Mouse (Mus musculus) T-cell, adult 2 months (primary cell): ENCODE data around the gene Bsg.

Experiments
- DNase-seq: peaks from one replicate; pipeline ENCODE4 v3.0.0; 2022; ENCODE audit warnings: low spot score

Bsg gene

DNA sequence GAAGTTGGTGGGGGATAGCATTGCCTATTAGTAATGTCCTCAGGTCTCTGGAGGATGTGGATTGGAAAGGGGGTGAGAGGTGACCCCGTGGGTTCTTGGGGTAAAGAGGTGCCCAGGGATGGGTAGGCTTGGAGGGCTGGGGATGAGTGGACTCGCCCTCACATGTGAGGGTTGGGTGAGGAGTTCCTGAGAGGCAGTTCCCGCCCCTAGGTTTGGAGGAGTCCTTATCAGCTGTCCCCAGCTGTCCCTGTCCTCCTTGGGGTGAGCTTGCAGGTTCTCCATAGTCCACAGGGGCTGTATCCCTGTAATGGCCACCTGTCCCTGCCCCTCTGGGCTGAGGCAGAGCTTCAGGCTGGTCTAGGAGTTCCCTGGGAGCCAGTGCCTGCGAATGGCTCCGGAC, 1.7 kb downstream of the Bsg start:
- no peak for DNase-seq

DNA sequence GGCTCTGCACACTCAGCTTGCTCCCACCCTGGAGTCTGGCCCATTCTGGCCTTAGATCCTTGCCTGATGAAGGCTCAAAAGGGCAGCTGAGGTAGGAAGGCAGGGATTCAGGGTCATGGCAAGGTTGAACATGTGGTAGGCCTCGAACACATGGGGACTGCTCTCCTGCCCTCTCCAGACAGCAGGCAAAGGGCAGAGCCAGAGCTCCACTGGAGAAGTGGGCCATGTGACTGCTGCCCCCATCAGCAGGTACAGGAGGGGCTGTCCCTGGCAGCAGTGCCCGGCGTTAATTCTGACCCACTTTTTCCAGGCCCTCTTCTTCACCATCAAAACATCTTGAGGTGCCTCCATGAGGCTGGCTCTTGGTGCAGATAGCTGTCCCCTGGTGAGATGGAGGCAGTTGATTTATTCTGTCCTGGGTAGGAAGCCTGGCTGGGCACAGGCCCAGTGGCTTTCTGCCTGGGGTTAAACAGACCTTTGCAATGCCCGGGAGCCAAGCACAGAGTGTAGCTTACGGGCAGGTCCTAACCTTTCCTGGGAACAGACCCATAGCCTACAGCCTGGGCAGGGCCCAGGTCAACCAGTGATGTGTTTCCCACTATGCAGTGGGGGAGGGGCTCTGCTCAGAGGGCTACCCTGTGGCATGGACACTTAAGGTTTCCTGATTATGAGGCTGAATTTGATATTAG, 2.3 kb downstream of the Bsg start:
- DNase-seq = no peak

DNA sequence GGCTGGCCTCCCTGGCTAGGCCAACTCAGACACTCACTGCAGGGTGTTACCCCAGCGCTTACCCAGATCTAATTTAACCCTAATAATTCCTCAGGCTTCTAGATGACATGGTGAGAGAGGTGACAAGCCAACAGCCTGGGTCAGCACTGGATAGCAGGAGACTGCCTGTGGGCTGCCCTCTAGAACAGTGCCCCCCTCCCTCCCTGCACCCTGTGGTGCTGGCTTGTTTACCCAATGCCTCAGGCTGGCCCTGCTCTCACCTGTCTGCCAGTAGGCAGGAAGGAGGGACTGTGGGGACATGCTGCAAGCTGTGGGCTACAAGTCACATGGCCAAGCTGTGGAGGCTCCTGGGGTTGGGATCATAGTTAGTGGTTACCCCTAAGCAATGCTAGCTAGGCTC, 2.9 kb downstream of the Bsg start:
- DNase-seq = no peak

DNA sequence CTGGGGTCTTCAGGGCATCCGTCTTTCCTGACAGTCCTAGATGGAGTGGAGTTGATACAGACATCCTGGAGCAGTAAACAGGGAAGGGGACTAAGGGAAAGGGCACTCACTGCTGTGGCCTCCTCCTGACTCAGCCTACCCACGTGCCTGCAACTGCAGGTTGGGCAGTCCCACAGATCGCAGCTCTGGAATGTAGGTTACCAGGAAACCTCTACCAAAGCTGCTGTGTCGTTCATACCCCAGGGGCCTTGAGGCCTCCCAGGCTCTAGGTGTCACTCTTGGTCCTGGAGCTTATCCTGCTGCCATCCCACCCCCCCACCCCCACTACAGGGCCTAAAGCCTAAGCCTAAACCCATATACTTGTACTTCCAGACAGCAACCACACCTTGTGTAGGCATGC, 3.5 kb downstream of the Bsg start:
- DNase-seq = no peak

DNA sequence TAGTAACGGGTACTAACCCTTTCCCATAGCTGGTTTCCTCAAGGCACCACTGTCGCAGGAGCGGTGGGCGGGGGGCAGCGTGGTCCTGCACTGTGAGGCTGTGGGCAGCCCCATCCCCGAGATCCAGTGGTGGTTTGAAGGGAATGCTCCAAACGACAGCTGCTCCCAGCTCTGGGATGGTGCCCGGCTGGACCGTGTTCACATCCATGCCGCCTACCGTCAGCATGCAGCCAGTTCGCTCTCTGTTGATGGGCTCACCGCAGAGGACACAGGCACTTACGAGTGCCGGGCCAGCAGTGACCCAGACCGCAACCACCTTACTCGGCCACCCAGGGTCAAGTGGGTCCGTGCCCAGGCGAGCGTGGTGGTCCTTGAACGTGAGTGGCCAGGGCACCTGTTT, 4.4 kb downstream of the Bsg start:
- no peak for DNase-seq

DNA sequence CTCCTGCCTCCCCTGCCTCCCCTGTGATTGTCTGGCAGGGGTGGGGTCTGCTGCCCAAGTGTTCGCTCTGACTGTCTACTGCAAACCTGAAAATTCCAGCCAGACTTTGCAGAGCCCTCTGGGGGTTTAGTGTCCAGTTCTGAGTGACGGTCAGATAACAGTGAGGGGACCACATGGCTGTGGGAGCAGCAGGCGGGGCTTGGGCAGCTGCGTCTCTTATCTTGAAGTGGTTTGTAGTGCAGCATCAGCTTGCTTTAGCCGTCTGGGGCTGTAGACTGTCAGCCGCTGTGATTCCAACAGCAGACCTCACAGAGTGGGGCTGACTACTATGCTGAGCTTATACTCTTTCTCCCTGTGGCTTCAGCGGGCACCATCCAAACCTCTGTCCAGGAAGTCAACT, 5.0 kb downstream of the Bsg start:
- DNase-seq = no peak

DNA sequence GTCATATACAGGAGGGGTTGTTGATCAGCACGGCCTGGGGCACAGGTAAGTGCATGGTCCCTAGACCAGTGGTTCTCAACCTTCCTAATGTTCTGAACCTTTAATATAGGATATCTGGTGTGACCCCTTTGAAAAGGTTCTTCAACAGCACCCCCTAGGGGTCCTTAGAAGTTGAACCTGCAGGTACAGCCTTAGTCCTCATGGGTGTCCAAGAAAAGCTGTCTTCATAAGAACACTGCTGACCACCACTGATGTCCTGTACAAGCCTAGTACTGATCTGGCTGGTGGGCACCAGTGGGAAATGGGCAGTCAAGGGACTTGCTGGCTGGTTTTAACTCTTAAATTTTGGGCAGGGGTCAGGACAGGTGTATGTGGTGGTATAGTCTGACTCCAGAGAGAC, 7.7 kb downstream of the Bsg start:
- peak; percentile 24 for DNase-seq

DNA sequence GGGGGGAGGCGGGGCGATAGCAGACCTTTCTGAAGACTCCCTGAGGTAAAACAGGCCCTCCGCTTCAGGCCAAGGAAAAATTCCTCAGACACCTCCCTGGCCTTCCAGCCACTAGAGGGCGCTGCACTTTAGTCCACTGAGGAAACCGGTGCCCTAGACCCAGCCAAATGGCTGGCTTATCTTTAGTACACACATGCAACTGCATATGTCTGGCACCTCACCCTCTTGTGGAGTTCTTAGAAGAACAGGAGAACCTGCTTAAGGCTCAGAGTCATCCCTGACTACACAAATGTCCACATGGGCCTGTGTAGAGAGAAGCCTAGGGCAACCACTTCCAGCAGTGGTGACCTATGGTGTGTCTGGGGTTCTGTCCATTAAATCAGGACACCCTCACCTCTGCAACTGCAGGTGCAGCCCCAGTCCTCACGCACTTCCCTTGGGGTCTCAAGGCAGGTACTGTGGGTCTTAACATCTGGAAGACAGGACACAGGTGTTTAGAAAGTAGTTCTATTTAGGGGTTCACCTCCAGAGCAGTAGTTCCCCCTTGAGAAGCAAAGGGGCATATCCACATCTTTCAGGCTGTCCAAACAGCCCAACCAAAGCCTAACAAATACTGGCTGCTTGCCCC, 8.3 kb downstream of the Bsg start:
- DNase-seq = peak; percentile 69

DNA sequence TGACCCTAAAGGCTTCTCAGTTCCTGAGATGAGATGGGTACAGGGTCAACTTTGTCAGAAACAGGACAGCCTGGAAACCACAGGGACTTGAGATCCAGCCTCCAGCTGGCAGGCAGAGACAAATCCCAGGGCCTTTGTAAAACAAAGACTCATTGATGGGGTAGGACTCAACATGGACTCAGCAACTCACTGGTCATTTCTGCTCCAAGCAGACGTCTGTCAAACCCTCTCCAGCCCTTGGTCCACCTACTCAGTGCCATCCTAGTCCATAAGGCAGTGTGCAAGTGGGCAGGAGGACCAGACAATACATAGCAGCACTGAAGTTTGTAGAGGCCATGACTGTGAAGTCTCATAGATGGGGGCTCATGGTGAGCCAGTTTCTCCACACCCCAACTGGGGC, 8.9 kb downstream of the Bsg start:
- DNase-seq = no peak

DNA sequence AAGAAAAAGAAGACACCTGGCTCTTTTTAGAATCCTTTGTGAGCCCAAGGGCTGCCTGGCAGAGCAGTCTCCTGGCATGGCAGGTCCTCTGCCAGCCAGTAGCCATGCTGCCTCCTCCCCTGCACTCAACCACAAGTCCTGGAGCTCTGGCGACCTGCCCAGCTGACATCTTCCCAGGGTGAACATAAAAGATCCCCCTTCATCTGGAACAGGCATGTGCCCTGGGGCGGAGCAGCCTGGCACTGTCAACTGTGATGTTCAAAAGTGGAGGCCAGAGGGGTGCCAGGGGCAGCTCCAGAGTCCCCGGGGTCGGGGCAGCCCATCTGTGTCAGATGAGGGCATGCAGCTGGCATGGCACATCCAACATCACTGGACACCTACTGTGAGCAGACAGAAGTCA, 10.7 kb downstream of the Bsg start:
- DNase-seq = no peak

DNA sequence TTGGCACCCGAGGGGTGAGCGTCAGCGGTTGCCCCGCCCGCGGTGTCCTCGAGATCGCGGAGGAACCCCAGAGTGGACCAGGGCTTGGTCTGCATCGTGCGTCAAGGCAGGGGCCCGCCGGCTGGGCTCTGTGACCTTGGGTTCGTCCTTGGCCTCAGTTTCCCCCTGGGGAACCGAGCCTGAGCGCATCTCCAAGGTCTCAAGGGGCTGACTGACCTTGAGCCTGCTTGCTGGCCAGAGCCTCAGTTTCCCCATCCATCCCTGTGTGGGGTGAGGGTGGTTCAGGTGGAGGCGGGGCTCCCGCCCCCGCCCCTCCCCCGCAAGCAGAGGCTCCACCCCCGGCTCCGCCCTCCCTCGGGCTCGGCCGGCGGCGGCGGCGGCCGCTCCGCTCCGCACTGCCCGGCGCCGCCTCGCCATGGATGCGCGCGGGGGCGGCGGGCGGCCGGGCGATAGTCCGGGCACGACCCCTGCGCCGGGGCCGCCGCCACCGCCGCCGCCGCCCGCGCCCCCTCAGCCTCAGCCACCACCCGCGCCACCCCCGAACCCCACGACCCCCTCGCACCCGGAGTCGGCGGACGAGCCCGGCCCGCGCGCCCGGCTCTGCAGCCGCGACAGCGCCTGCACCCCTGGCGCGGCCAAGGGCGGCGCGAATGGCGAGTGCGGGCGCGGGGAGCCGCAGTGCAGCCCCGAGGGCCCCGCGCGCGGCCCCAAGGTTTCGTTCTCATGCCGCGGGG, 12.1 kb downstream of the Bsg start, which contains the start of gene Hcn2:
Hcn2 (plus strand) TSS at position 381 of the 734 bp plus-strand sequence.
- no peak for DNase-seq

DNA sequence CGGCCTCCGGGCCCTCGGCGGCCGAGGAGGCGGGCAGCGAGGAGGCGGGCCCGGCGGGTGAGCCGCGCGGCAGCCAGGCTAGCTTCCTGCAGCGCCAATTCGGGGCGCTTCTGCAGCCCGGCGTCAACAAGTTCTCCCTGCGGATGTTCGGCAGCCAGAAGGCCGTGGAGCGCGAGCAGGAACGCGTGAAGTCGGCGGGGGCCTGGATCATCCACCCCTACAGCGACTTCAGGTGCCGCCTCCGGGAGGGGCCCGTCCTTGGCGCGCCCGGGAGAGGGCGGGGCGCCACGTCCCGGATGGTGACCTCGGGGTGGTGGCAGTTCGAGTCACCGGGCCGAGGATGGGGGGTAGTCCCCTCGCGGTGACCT, 12.7 kb downstream of the Bsg start:
- peak; percentile 14 for DNase-seq

DNA sequence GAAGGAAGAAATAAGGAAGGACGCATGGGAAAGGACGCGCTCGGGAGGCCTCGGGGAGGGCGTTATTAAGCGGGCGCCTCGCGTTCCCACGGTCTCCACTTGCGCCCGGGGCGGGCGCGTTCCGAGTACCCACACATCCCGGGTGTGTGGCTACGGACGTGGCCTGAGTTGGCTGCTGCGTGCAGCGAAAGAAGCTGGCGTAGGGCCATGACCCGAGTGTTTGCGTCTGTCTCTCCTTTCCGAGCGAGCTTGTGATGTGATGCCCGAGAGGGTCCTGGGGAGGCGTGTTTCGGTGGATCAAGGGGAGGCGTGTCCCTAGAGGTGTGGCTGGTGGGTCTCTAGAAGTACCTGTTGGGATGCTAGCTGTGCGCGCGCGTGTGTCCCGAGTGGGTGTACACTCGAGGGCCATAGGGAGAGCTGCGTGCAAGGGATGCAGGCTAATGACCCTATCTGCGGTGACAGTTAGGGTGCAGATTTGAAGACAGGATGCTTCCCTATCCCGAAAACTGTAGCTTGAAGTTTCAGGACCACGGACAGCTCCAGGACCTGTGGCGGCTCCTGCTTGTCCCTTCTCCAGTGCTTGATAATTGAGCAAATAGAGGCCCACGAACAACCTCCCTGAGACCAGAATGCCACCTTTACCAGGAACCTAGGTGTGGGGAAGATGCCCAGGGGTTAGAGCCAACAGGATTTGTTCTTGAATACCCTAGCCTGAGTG, 13.5 kb downstream of the Bsg start:
- DNase-seq = no peak

DNA sequence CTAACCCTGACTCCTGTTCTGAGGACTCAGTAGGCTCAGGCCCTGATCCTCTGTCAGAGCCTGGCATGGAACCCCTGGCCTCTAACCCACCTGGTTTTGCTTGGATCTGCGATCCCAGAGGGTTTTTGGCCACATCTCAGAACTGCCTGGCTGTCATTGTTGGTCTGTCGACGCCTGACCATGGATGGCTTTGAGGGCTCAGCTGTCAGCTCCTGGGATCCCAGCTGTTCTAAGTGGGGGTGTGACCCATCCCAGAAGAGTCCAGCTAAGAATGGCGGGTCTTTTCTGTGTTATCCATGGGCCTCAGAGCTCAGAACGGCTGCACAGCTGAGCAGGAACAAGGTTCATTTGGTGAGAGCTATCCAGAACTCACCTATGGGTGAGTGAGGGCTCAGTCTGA, 16.8 kb downstream of the Bsg start:
- DNase-seq = no peak

DNA sequence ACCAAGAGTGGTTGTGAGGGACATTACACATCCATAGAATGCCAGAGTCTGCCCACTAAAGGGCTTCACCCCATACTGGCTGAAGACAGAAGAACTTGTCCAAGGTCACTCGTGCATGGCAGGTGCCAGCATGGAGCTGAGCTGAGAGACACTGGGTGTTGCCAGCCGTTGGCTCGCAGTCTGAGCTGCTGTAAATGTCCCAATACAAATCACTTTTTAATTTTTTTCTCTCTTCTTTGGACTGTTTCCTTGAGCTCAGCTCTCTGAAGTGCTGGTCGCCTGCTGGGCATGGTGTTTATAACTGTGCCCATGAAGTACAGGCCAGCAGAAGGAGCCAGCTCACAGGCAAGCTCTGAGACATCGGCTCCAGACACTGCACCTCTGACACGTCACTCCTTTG, 18.8 kb downstream of the Bsg start:
- no peak for DNase-seq

DNA sequence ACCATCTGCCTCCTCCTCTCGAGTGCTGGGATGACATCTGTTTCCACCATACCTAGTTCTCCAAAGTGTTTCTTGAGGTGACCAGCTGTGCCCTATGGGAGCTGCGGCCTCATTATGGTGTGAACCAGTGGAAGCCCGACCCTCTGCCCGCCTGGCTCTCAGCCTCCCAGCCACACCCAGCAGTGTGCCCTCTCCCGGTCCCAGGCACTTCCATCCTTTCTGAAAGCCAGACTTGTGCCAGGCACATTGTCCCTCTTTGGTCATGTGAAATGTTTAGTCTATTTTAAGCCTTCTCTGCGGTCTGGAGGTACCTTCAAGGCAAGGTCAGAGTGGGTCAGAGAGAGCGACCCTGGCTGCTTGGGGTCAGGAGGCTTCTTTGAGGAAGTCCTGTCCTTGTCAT, 19.4 kb downstream of the Bsg start:
- DNase-seq = no peak

DNA sequence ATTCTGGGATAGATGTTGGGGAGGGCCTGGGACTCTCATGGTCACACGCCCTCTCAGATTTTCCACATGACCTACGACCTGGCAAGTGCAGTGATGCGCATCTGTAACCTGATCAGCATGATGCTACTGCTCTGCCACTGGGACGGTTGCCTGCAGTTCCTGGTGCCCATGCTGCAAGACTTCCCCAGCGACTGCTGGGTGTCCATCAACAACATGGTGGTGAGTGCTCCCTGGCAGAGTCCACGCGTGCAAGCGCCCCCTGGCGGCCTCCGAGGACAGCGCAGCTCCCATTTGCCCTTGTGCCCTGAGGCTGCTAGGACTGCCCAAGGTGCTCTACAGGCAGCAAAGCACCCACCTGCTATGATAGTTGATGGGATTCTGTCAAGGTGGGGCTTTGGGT, 21.8 kb downstream of the Bsg start:
- DNase-seq = peak; percentile 57

DNA sequence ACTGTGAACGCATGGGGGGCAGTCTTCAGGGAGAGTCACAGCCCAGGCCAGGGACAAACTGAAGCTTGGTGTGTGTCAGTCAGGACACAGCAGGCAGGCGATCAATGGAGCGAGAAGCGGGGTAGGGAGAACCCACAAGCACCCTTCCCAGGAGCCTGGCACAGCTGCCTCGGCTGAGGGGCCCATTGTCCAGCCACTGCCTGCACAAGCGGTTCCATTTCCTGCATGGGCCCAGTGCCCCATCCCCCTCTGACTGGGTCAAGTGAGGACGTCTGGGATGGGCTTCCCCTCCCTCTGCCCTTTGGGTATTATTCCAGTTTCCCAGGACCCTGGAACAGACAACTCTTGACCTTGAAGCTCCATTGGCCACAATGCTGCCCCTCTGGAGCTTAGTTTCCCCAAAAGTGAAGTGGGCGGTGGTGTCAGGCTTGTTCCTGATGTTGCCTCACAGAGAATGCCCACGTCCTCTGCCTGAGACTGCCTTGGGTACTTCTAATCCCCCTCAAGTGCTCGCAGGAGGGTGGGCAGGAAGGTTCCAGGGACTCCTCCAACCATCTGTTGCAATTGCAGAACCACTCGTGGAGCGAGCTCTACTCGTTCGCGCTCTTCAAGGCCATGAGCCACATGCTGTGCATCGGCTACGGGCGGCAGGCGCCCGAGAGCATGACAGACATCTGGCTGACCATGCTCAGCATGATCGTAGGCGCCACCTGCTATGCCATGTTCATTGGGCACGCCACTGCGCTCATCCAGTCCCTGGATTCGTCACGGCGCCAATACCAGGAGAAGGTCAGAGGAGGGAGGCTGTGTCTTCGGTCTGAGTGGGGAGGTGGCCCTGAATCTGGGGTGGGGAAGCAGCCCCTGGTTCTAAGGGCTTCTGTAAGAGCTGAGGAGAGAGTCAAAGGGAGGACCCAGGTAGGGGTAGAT, 24.3 kb downstream of the Bsg start:
- DNase-seq = no peak

DNA sequence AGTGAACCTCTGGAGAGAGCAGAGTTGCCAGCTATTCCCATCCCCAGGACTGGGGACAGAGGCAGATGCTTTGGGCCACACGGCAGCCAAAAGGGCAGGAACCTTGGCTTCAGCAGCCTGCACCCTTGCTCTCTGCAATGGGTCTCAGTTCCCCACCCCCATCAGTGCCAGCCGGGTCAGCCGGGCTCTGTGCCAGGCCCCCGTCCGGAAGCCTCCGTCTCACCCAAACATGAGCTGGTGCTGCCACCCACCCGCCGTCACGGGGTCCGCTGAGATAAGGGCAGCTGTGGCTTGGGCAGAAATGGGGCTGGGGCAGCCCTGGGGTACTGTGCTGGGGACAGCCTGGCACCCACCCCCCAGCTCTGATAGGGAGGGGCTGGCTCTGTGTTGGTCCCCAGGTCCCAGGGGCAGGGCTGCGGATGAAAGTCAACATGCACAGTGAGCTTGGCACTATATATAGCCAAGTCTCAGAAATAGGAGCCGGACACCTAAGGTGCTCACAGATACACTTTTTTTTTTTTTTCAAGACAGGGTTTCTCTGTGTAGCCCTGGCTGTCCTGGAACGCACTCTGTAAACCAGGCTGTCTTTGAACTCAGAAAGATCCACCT, 25.2 kb downstream of the Bsg start:
- DNase-seq = no peak

DNA sequence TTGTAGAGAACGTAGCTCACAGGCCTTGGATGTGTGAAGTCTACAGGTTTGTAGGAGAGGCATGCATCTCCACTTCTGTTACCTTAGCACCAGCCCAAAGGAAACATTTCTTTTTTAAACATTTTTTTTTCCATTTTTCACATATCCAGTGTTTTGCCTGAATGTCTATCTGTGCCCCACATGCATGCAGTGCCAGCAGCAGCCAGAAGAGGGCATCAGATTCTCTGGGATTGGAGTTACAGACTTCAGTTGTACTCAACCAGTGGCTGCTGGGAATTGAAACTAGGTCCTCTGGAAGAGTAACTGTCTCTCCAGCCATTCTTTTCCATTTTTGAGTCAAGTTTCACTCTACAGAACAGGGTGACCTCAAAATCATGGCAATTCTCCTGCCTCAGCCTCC, 28.2 kb downstream of the Bsg start:
- DNase-seq = peak; percentile 28

DNA sequence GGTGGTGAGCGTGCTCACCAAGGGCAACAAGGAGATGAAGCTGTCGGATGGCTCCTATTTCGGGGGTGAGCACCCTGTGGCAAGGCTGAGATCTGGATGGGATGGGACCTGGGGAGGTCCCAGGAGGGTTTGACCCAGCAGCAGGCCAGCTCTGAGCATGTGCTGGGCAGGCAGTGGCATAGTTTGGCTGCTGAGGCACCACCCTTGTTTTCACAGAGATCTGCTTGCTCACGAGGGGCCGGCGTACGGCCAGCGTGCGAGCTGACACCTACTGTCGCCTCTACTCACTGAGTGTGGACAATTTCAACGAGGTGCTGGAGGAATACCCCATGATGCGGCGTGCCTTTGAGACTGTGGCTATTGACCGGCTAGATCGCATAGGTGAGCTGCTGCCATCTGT, 29.6 kb downstream of the Bsg start:
- no peak for DNase-seq
